8 mouse cellular contexts compared by ENCODE assay signal in genomic region chr11:120784064-120784791, GRCm38 (mm10). TPM values are rescaled to one million over a fixed set of nuclear protein-coding genes. Genes with fewer than 3 reads are reported as not detected.
DNase-seq lines count a peak whose midpoint lies in the region; ATAC-seq and TF ChIP-seq lines count a peak whose summit lies in the region.

TSS of gene Rfng (minus strand) at chr11:120784207.
TSS of gene Gps1 (plus strand) at chr11:120784272.

- peak within 1 kb of the TSS; percentile 77 for H3K9ac ChIP-seq in CH12.LX (ENCODE audit: insufficient read depth, low read depth)
- H3K9ac ChIP-seq in forebrain, embryonic 11.5 days (ENCODE audit: low read length) = peak within 1 kb of the TSS; percentile 91
- H3K9ac ChIP-seq in heart, postnatal 0 days (replicated peaks; ENCODE audit: low read depth, low read length) = peak within 1 kb of the TSS; percentile 84

- no peaks in the 10 kb centered on the region for H3K27me3 ChIP-seq in CH12.LX (replicated peaks)
- H3K27me3 ChIP-seq in forebrain, embryonic 11.5 days (ENCODE audit: control insufficient read depth, insufficient read depth, low read length) = no peaks in the 10 kb centered on the region; the same call in 1 of the 2 replicates
- no peaks in the 10 kb centered on the region for H3K27me3 ChIP-seq in heart, postnatal 0 days (ENCODE audit: control insufficient read depth, insufficient read depth, low read length)

- TF ChIP-seq RAD21 in CH12.LX (IDR thresholded peaks at IDR 0.05; ENCODE audit: low read depth, low read length) = no peak

- peak within 1 kb of the TSS; percentile 37; the same call in 1 of the 2 replicates for H3K27ac ChIP-seq in CH12.LX (ENCODE audit: insufficient read depth, low read depth)
- H3K27ac ChIP-seq in forebrain, embryonic 11.5 days (ENCODE audit: low read depth, low read length) = peak within 1 kb of the TSS; percentile 46; the same call in 1 of the 2 replicates
- peak within 1 kb of the TSS; percentile 21 for H3K27ac ChIP-seq in heart, postnatal 0 days (ENCODE audit: low read depth)

- peaks cover 46 to 66% of the 10 kb centered on the region in 2 experiments for H3K36me3 ChIP-seq in CH12.LX (replicated peaks in 1 of 2; ENCODE audit: control insufficient read depth in 1 of 2, insufficient read depth in 1 of 2, low read length in 1 of 2)
- H3K36me3 ChIP-seq in forebrain, embryonic 11.5 days (ENCODE audit: control insufficient read depth, insufficient read depth, low read length) = peaks cover 11% of the 10 kb centered on the region
- H3K36me3 ChIP-seq in heart, postnatal 0 days (replicated peaks; ENCODE audit: control insufficient read depth, insufficient read depth, low read length) = peaks cover 42% of the 10 kb centered on the region

- in situ Hi-C loops in CH12.LX (cut with MboI; ENCODE audit: low pct_ligation_motif_present, low pct_unique_long_range_greater_than_20kb, low sequenced_read_pairs) = no loop called here

- H3K79me2 ChIP-seq in CH12.LX (replicated peaks; ENCODE audit: control insufficient read depth, extremely low read depth, insufficient read depth, poor library complexity, severe bottlenecking) = peaks cover 13% of the 10 kb centered on the region

- peaks cover 10 to 30% of the 10 kb centered on the region in 2 experiments for H3K4me1 ChIP-seq in CH12.LX (ENCODE audit: control insufficient read depth in 1 of 2, insufficient read depth in 2 of 2)
- peaks cover 6% of the 10 kb centered on the region for H3K4me1 ChIP-seq in forebrain, embryonic 11.5 days (replicated peaks; ENCODE audit: control insufficient read depth, insufficient read depth, low read length)
- H3K4me1 ChIP-seq in heart, postnatal 0 days (ENCODE audit: control insufficient read depth, insufficient read depth) = peaks cover 13% of the 10 kb centered on the region

- no peak for TF ChIP-seq CTCF in CH12.LX (conservative IDR thresholded peaks at IDR 0.05 in 1 of 2, IDR thresholded peaks at IDR 0.05 in 1 of 2; ENCODE audit: low read depth in 2 of 2, low read length in 2 of 2)
- no peak for TF ChIP-seq CTCF in heart, postnatal 0 days (IDR thresholded peaks at IDR 0.05; ENCODE audit: low read depth)

- H3K4me2 ChIP-seq in CH12.LX (ENCODE audit: insufficient read depth, low read depth, poor library complexity, severe bottlenecking) = peak within 1 kb of the TSS; percentile 60
- H3K4me2 ChIP-seq in forebrain, embryonic 11.5 days (ENCODE audit: low read depth, low read length, severe bottlenecking) = peak within 1 kb of the TSS; percentile 99
- H3K4me2 ChIP-seq in heart, postnatal 0 days (ENCODE audit: low read depth, low read length) = peak within 1 kb of the TSS; percentile 95

- WGBS in forebrain, embryonic 11.5 days = under 1% methylated on average over 87 of the region's 107 CpGs
- WGBS in heart, postnatal 0 days = under 1% methylated on average over 79 of the region's 107 CpGs

- H3K4me3 ChIP-seq in CH12.LX (replicated peaks in 1 of 3; ENCODE audit: low read depth in 2 of 3, low read length in 2 of 3, poor library complexity in 1 of 3) = peak within 1 kb of the TSS; percentile 79 to 91 (median 84)
- peak within 1 kb of the TSS; percentile 99 for H3K4me3 ChIP-seq in forebrain, embryonic 11.5 days (ENCODE audit: low read depth, low read length)
- peak within 1 kb of the TSS; percentile 80 for H3K4me3 ChIP-seq in heart, postnatal 0 days (ENCODE audit: low read depth, low read length)

- peak; percentile 68 for TF ChIP-seq POLR2A in CH12.LX (IDR thresholded peaks at IDR 0.05; ENCODE audit: low read depth, low read length)

- no peaks in the 10 kb centered on the region for H3K9me3 ChIP-seq in CH12.LX (replicated peaks; ENCODE audit: low read length)
- H3K9me3 ChIP-seq in forebrain, embryonic 11.5 days (ENCODE audit: control insufficient read depth, low read length) = no peaks in the 10 kb centered on the region
- H3K9me3 ChIP-seq in heart, postnatal 0 days (replicated peaks; ENCODE audit: control insufficient read depth, low read length) = no peaks in the 10 kb centered on the region

- no peak for TF ChIP-seq EP300 in CH12.LX (IDR thresholded peaks at IDR 0.05; ENCODE audit: low read length)
- no peak for TF ChIP-seq EP300 in heart, postnatal 0 days (IDR thresholded peaks at IDR 0.05; ENCODE audit: low read depth)

- peak; percentile 80 for DNase-seq in CH12.LX (ENCODE audit: extremely low read depth)
- peak; percentile 55 for DNase-seq in c-Kit-negative CD71-positive TER-119-positive erythroid progenitor cells, embryonic 14.5 days (ENCODE audit: low read depth, low spot score)
- DNase-seq in forebrain, embryonic 11.5 days (ENCODE audit: low spot score) = peak; percentile 90
- peak; percentile 76 for DNase-seq in heart, postnatal 0 days (ENCODE audit: low spot score)
- peak; percentile 87 to 91 for DNase-seq in kidney, postnatal 4 days
- DNase-seq in lung, adult 18-20 months = peak; percentile 85 to 86
- DNase-seq in testis, postnatal 14 days (ENCODE audit: low spot score) = peak; percentile 87

- ATAC-seq in forebrain, embryonic 11.5 days (replicated peaks; ENCODE audit: low FRiP score) = peak; percentile 83
- ATAC-seq in heart, postnatal 0 days (ENCODE audit: insufficient read depth, low read depth) = peak; percentile 80
- ATAC-seq in neutrophil, adult 5-6 weeks (ENCODE audit: extremely low read depth, insufficient number of reproducible peaks, low FRiP score, poor library complexity, severe bottlenecking) = peak; percentile 63

- dilution Hi-C loops in CH12.LX (cut with MboI; ENCODE audit: extremely low pct_ligation_motif_present, extremely low pct_unique_long_range_greater_than_20kb, low sequenced_read_pairs) = no loop called here

TF ChIP-seq in CH12.LX, 34 proteins besides CTCF, POLR2A, EP300 and RAD21:
- TF ChIP-seq HCFC1 (IDR thresholded peaks at IDR 0.05; ENCODE audit: low read depth, low read length) (peak; percentile 86), NRF1 (IDR thresholded peaks at IDR 0.05; ENCODE audit: low read depth, low read length) (peak; percentile 7; the same call in 1 of the 2 replicates), MXI1 (IDR thresholded peaks at IDR 0.05; ENCODE audit: low read depth, low read length) (peak; percentile 72; the same call in 1 of the 2 replicates), USF2 (conservative IDR thresholded peaks at IDR 0.05; ENCODE audit: low read depth, low read length) (no peak), MAX (IDR thresholded peaks at IDR 0.05; ENCODE audit: low read length) (peak; percentile 50), MYC (IDR thresholded peaks at IDR 0.05; ENCODE audit: low read depth, low read length) (no peak; the same call in 1 of the 2 replicates), MAZ (IDR thresholded peaks at IDR 0.05; ENCODE audit: low read depth, low read length) (peak; percentile 97), TCF12 (IDR thresholded peaks at IDR 0.05; ENCODE audit: low read depth, low read length) (peak; percentile 30; the same call in 1 of the 2 replicates), UBTF (IDR thresholded peaks at IDR 0.05; ENCODE audit: low read depth, low read length) (peak; percentile 63; the same call in 1 of the 2 replicates), ZMIZ1 (IDR thresholded peaks at IDR 0.05; ENCODE audit: low read depth, low read length) (peak; percentile 41), PAX5 (IDR thresholded peaks at IDR 0.05; ENCODE audit: low read length) (no peak), MEF2A (IDR thresholded peaks at IDR 0.05; ENCODE audit: borderline replicate concordance, low read depth, low read length) (no peak; the same call in 1 of the 2 replicates), NELFE (IDR thresholded peaks at IDR 0.05; ENCODE audit: low read depth, low read length) (peak; percentile 50), SIN3A (IDR thresholded peaks at IDR 0.05; ENCODE audit: low read length) (peak; percentile 97), IRF4 (IDR thresholded peaks at IDR 0.05; ENCODE audit: low read depth, low read length) (no peak; the same call in 1 of the 2 replicates), ETS1 (conservative IDR thresholded peaks at IDR 0.05; ENCODE audit: low read depth, low read length) (no peak), SMC3 (IDR thresholded peaks at IDR 0.05; ENCODE audit: low read depth, low read length) (no peak), KAT2A (IDR thresholded peaks at IDR 0.05; ENCODE audit: insufficient replicate concordance, low read length) (peak; percentile 84; the same call in 1 of the 2 replicates), ELF1 (IDR thresholded peaks at IDR 0.05; ENCODE audit: low read depth, low read length) (peak; percentile 89), ZKSCAN1 (IDR thresholded peaks at IDR 0.05; ENCODE audit: borderline replicate concordance, low read depth, low read length) (no peak), MAFK (IDR thresholded peaks at IDR 0.05; ENCODE audit: insufficient replicate concordance, low read length) (no peak), CHD2 (IDR thresholded peaks at IDR 0.05; ENCODE audit: low read length) (peak; percentile 89), TBP (conservative IDR thresholded peaks at IDR 0.05; ENCODE audit: low read depth, low read length) (no peak), JUN (IDR thresholded peaks at IDR 0.05; ENCODE audit: insufficient read depth, low read depth, low read length) (no peak), ZNF384 (IDR thresholded peaks at IDR 0.05; ENCODE audit: low read depth, low read length) (no peak)

RNA-seq across cellular contexts. Expression of gene Rfng, which starts in this region (rescaled TPM):
- total RNA-seq in CH12.LX (2012; rRNA removed) (10.0 and 10.4 TPM in 2 replicates), CH12.LX (2014; rRNA removed) (3.8 and 4.3 TPM in 2 replicates)
- polyA plus RNA-seq in CH12.LX (2012; ENCODE audit: insufficient read length, low read depth) = 14.2 and 17.6 TPM in 2 replicates
- polyA plus RNA-seq in forebrain, embryonic 11.5 days (2014; fragmentation: Nextera tagmentation; extraction: Ambion mirVana) = 45.4 and 48.3 TPM in 2 replicates
- total RNA-seq in heart, postnatal 0 days (2014; rRNA removed; ENCODE audit: low replicate concordance) = 14.5 and 26.4 TPM in 2 replicates
- polyA plus RNA-seq in heart, postnatal 0 days (2015; fragmentation: Nextera tagmentation; extraction: Ambion mirVana) = 15.3 and 17.0 TPM in 2 replicates
- 3.8 and 5.9 TPM in 2 replicates for total RNA-seq in neutrophil, adult 5-6 weeks (2017)

RNA-seq across cellular contexts. Expression of gene Gps1, which starts in this region (rescaled TPM):
- total RNA-seq in CH12.LX (2012; rRNA removed) (174 and 254 TPM in 2 replicates), CH12.LX (2014; rRNA removed) (184 and 188 TPM in 2 replicates)
- polyA plus RNA-seq in CH12.LX (2012; ENCODE audit: insufficient read length, low read depth) = 141 and 158 TPM in 2 replicates
- 271 and 304 TPM in 2 replicates for polyA plus RNA-seq in forebrain, embryonic 11.5 days (2014; fragmentation: Nextera tagmentation; extraction: Ambion mirVana)
- total RNA-seq in heart, postnatal 0 days (2014; rRNA removed; ENCODE audit: low replicate concordance) = 120 and 125 TPM in 2 replicates
- 94.2 and 94.4 TPM in 2 replicates for polyA plus RNA-seq in heart, postnatal 0 days (2015; fragmentation: Nextera tagmentation; extraction: Ambion mirVana)
- total RNA-seq in neutrophil, adult 5-6 weeks (2017) = 59.6 and 60.3 TPM in 2 replicates

Comparison
In these comparisons a context has a peak if more than half of its experiments do, and no peak if none do; other contexts are left out.
1. Peak in every context shown above with its lines: DNase-seq, ATAC-seq, H3K4me3 ChIP-seq and H3K27ac ChIP-seq.